Mouse (Mus musculus): ENCODE measurements around the gene Gm10053. TPM values are rescaled to one million over a fixed set of nuclear protein-coding genes. Genes with fewer than 3 reads are reported as not detected.

The Gm10053 gene
- polyA plus RNA-seq, 1 experiment from 2014 or later: 765 TPM

DNA sequence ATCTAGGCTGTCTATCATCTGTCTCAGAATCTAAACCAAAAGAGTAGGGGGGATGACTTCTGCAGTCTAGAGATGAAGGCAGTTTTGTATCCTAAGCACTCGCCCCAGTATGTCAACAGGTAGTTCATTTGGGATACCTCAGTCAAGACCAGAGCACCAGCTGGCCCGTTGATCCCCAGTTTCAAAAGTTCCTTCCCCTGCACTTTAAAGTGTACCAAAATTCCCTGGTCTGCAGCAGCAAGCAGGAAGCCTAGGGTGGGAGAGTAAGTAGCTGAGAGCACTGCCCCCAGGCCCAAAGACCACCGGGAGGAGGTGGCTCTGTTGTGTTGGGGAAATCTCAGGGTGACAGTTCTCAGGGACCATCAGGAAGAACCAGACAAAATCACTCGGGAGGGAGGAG is 21.1 kb downstream of the Gm10053 start:
- Histone ChIP-seq H3K9me3 (ENCODE audit: control insufficient read depth, low read length) (no peaks in the 10 kb centered on the region), H3K4me2 (ENCODE audit: low read length) (no peak overlapping the region), H3K36me3 (ENCODE audit: control insufficient read depth, insufficient read depth, low read length) (no peaks in the 10 kb centered on the region), H3K4me3 (ENCODE audit: control insufficient read depth in 1 of 2, insufficient read depth in 1 of 2, low read depth in 1 of 2, low read length in 2 of 2) (no peak overlapping the region), H3K27ac (replicated peaks in 1 of 2; ENCODE audit: control insufficient read depth in 1 of 2, insufficient read depth in 1 of 2, low read depth in 2 of 2, low read length in 2 of 2) (no peak overlapping the region), H3K27me3 (ENCODE audit: control insufficient read depth, insufficient read depth, low read length) (peaks cover 55% of the 10 kb centered on the region), H3K9ac (ENCODE audit: low read length) (no peak overlapping the region), H3K4me1 (ENCODE audit: control insufficient read depth in 2 of 2, insufficient read depth in 2 of 2, low read length in 2 of 2) (peaks cover 11 to 28% of the 10 kb centered on the region in 2 experiments)
- 18% methylated on average over 4 of the region's 4 CpGs for WGBS
- ATAC-seq (ENCODE audit: insufficient number of reproducible peaks, insufficient read depth, low FRiP score, low read depth): no peak

DNA sequence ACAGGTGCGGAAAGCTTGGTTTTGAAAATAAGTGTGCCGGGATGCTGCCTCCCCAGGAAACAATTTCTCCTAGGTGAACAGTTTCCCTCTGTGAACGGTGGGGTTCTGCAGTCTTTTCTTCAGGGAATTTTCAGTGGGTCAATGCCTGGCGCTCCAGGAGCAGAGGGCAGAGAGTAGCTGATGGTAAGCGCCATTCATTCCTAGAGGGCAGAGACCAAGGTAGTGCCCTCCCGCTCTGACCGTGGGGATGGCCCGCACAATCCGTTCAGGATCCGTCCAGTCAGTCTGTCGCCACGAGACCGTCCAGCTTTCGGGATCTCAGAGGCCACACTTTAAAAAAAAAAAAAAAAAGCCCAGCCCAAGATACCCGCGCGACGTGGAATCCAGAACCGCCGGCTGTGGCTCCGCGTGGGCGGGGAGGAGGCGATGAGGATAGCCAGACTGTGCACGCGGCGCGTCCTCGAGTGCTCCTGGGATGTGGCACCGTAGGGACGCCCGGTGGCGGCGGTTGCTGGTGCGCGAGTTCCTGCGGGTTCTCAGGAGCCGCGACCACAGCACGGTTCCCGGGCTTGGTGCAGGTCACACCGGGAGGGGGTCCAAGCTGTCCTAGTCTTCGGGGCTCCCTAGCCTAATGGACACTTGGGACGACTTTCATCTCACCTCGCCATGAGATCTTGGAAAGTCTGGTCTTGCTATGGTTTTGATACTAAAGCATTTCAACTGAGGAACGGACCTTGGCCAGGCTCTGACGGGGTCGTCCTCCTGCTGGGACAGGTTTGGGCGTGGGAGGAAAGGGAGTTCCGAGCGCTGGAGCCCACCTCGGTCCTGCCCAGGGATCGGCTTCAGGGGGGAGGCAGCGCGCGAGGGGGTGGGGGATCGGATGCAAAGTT is 21.8 kb downstream of the Gm10053 start:
- ATAC-seq (ENCODE audit: insufficient number of reproducible peaks, insufficient read depth, low FRiP score, low read depth): no peak
- no peak overlapping the region for H3K27ac ChIP-seq (replicated peaks in 1 of 2; ENCODE audit: control insufficient read depth in 1 of 2, insufficient read depth in 1 of 2, low read depth in 2 of 2, low read length in 2 of 2)
- peak overlapping the region; percentile 60 for H3K4me2 ChIP-seq (ENCODE audit: low read length)
- H3K27me3 ChIP-seq (ENCODE audit: control insufficient read depth, insufficient read depth, low read length): peaks cover 62% of the 10 kb centered on the region
- WGBS: 2% methylated on average over 57 of the region's 57 CpGs
- H3K9ac ChIP-seq (ENCODE audit: low read length): no peak overlapping the region
- peaks cover 11 to 28% of the 10 kb centered on the region in 2 experiments for H3K4me1 ChIP-seq (ENCODE audit: control insufficient read depth in 2 of 2, insufficient read depth in 2 of 2, low read length in 2 of 2)
- H3K36me3 ChIP-seq (ENCODE audit: control insufficient read depth, insufficient read depth, low read length): no peaks in the 10 kb centered on the region
- no peaks in the 10 kb centered on the region for H3K9me3 ChIP-seq (ENCODE audit: control insufficient read depth, low read length)
- peak overlapping the region; percentile 23 to 33 for H3K4me3 ChIP-seq (ENCODE audit: control insufficient read depth in 1 of 2, insufficient read depth in 1 of 2, low read depth in 1 of 2, low read length in 2 of 2)

DNA sequence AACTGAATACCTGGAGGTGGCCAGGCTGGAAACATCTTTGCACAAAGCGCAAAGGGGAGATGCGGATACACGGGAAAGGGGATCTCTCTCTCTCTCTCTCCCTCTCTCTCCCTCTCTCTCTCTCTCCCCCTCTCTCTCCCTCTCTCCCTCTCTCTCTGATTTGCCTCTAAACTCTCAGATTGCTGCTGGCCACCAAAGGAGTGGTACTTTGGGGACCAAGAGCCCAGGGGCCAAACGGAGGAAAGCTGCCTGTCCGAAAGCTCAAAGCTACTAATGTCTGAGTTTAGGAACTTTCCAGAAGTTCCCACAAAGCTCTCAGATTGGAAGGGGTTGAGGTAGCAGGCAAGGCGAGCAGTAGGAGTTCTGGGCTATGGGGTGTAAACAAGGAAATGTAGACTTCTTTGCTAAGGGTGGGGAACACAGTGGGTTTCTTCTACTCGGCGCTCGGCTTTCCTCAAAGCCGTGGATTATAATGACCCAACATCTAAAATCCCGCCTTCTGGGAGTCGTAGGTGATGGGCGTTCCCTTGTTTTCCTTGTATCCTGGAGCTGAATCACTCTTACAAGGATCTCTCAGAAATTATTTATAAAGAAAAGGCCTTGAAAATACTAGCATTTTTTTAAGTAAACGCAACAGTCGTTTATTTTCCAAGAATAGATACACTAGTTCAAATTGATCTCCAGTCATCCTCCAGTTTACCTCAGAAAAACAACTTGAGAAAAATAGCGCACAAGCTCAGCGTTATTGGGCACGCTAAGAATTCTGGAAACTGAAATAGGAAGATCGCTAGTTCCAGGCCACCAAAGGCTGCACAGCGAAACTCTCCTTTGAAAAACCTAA is 22.6 kb downstream of the Gm10053 start:
- H3K9me3 ChIP-seq (ENCODE audit: control insufficient read depth, low read length): no peaks in the 10 kb centered on the region
- peak overlapping the region; percentile 60 for H3K4me2 ChIP-seq (ENCODE audit: low read length)
- peaks cover 71% of the 10 kb centered on the region for H3K27me3 ChIP-seq (ENCODE audit: control insufficient read depth, insufficient read depth, low read length)
- no peak overlapping the region for H3K9ac ChIP-seq (ENCODE audit: low read length)
- peaks cover 11 to 28% of the 10 kb centered on the region in 2 experiments for H3K4me1 ChIP-seq (ENCODE audit: control insufficient read depth in 2 of 2, insufficient read depth in 2 of 2, low read length in 2 of 2)
- no peaks in the 10 kb centered on the region for H3K36me3 ChIP-seq (ENCODE audit: control insufficient read depth, insufficient read depth, low read length)
- 4% methylated on average over 20 of the region's 20 CpGs for WGBS
- no peak for ATAC-seq (ENCODE audit: insufficient number of reproducible peaks, insufficient read depth, low FRiP score, low read depth)
- H3K4me3 ChIP-seq (ENCODE audit: control insufficient read depth in 1 of 2, insufficient read depth in 1 of 2, low read depth in 1 of 2, low read length in 2 of 2): peak overlapping the region in 1 of 2 experiments; percentile 33; a peak in 2 of 4 replicates
- no peak overlapping the region for H3K27ac ChIP-seq (replicated peaks in 1 of 2; ENCODE audit: control insufficient read depth in 1 of 2, insufficient read depth in 1 of 2, low read depth in 2 of 2, low read length in 2 of 2)

DNA sequence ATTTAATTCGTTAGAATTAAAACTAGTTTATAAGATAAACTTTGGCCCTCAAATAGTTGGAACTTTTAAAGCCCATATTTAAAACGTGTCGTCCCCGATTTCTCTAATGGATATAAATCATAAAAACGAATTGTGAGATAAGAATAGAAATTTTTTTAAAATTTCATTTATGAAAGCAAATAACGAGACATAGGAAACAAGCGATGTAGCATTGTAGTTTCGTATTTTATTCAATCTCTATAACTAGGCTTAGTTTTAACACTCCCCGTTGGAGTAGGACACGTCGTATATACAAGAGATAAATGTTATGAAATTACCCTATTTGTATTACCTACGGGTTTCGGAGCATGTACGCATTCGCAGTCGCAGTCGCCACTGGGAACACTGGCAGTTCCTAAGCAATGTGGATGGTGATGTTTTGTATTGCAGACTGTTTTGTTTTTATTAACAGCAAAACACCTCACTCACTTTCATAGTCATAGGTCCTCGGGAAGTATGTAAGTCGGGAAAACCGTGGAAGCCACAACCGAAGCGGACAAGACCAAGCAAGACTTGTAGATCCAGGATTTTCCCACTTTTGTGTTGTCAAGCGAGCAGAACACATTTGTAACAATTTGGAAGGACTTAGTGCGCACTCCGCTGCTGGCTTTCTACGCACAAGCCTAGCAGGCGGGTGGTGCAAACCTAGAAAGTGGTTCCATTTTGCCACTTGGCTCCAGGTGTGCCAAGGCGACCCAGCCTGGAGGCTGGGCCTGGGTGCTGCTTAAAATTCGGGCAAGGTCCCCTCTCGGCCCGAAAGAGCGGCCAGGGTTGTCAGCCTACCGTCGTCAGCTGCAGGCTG is 23.5 kb downstream of the Gm10053 start:
- Histone ChIP-seq H3K9me3 (ENCODE audit: control insufficient read depth, low read length) (no peaks in the 10 kb centered on the region), H3K9ac (ENCODE audit: low read length) (no peak overlapping the region), H3K4me2 (ENCODE audit: low read length) (peak overlapping the region; percentile 77), H3K4me3 (ENCODE audit: control insufficient read depth in 1 of 2, insufficient read depth in 1 of 2, low read depth in 1 of 2, low read length in 2 of 2) (peak overlapping the region; percentile 36 to 49), H3K36me3 (ENCODE audit: control insufficient read depth, insufficient read depth, low read length) (no peaks in the 10 kb centered on the region), H3K27ac (replicated peaks in 1 of 2; ENCODE audit: control insufficient read depth in 1 of 2, insufficient read depth in 1 of 2, low read depth in 2 of 2, low read length in 2 of 2) (no peak overlapping the region), H3K4me1 (ENCODE audit: control insufficient read depth in 2 of 2, insufficient read depth in 2 of 2, low read length in 2 of 2) (peaks cover 11 to 28% of the 10 kb centered on the region in 2 experiments), H3K27me3 (ENCODE audit: control insufficient read depth, insufficient read depth, low read length) (peaks cover 74% of the 10 kb centered on the region)
- WGBS: 5% methylated on average over 34 of the region's 34 CpGs
- ATAC-seq (ENCODE audit: insufficient number of reproducible peaks, insufficient read depth, low FRiP score, low read depth): no peak

DNA sequence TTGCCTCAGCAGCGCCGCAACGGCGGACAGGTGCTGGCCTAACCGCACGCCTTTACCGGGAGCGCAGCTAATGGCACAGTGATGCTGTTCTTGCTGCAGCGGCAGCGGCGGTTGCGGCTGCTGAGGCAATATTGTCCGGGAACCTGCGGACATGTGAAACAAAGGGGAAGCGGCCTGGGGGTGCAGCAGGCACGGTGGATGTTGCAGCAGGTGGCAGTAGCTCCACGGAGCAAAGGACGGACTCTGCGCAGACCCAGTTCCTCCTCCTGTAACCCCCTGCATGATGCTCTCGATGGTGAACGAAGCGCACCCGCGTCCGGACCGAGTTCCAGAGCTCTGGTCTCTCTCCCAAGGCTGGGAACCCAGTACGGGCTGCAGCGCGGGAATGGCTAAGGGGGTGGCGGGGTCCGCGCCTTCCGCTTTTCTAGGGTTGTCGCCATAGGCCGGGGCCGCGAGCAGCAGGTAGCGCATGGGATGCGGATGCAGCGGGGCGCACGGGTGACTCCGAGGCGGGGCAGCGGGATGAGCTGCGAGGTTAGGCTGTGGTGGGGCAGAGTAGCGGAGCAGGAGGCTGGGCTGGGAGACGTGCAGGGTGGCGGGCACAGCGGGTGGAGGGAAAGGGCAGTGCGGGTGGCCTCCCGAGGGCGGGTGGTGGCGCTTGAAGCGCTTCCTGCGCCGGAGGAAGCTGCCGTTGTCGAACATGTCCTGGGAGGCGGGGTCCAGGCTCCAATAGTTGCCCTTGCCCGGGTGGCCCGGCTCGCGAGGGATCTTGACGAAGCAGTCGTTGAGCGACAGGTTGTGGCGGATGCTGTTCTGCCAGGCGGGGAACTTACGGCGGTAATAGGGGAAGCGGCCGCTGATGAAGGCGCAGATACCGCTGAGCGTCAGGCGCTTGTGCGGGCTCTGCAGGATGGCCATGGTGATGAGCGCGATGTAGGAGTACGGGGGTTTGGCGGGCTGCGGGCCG is 24.4 kb downstream of the Gm10053 start:
- no peaks in the 10 kb centered on the region for H3K9me3 ChIP-seq (ENCODE audit: control insufficient read depth, low read length)
- H3K36me3 ChIP-seq (ENCODE audit: control insufficient read depth, insufficient read depth, low read length): no peaks in the 10 kb centered on the region
- no peak for ATAC-seq (ENCODE audit: insufficient number of reproducible peaks, insufficient read depth, low FRiP score, low read depth)
- peak overlapping the region; percentile 36 to 49 for H3K4me3 ChIP-seq (ENCODE audit: control insufficient read depth in 1 of 2, insufficient read depth in 1 of 2, low read depth in 1 of 2, low read length in 2 of 2)
- peaks cover 81% of the 10 kb centered on the region for H3K27me3 ChIP-seq (ENCODE audit: control insufficient read depth, insufficient read depth, low read length)
- H3K4me2 ChIP-seq (ENCODE audit: low read length): peak overlapping the region; percentile 77
- no peak overlapping the region for H3K9ac ChIP-seq (ENCODE audit: low read length)
- no peak overlapping the region for H3K27ac ChIP-seq (replicated peaks in 1 of 2; ENCODE audit: control insufficient read depth in 1 of 2, insufficient read depth in 1 of 2, low read depth in 2 of 2, low read length in 2 of 2)
- WGBS: under 1% methylated on average over 83 of the region's 84 CpGs
- H3K4me1 ChIP-seq (ENCODE audit: control insufficient read depth in 2 of 2, insufficient read depth in 2 of 2, low read length in 2 of 2): peaks cover 11 to 28% of the 10 kb centered on the region in 2 experiments

DNA sequence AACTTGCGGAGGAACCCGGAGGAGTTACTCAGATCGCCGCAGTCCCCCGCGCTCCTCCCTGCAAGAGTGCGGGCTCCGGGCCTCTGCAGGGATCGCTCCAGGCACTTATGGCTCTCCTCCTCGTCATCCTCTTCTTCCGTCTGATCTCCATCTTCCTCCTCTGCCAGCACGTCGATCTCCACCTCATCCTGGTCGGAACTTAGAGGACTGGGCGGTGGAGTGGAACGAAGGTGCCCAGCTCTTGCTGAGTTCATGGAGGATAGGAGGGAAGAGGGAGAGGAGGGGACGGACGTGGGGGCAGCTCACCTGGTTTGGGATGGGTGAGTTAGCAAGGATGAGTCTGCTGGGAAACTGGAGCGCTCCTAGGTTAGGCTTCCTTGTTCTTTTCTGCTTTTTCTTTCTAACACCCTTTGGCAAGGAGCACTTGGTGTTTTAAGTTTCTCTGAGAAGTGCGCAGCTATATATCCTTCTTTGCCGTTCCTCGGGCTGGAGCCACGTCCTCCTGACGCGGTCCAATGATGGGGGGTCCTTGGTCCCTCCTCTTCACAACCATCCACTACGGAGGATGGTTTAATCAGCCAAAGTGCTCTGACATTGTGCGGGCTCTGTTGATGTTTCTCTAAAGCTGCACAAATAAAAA is 25.2 kb downstream of the Gm10053 start, which contains the start of gene Foxd4:
Foxd4 (minus strand) TSS at position 617 of the 640 bp plus-strand sequence.
- Histone ChIP-seq H3K27me3 (ENCODE audit: control insufficient read depth, insufficient read depth, low read length) (peaks cover 84% of the 10 kb centered on the region), H3K4me1 (ENCODE audit: control insufficient read depth in 2 of 2, insufficient read depth in 2 of 2, low read length in 2 of 2) (peaks cover 11 to 28% of the 10 kb centered on the region in 2 experiments), H3K4me3 (ENCODE audit: control insufficient read depth in 1 of 2, insufficient read depth in 1 of 2, low read depth in 1 of 2, low read length in 2 of 2) (peak within 1 kb of the TSS; percentile 36 to 49), H3K27ac (replicated peaks in 1 of 2; ENCODE audit: control insufficient read depth in 1 of 2, insufficient read depth in 1 of 2, low read depth in 2 of 2, low read length in 2 of 2) (no peak within 1 kb of the TSS), H3K4me2 (ENCODE audit: low read length) (peak within 1 kb of the TSS; percentile 77), H3K9ac (ENCODE audit: low read length) (no peak within 1 kb of the TSS), H3K9me3 (ENCODE audit: control insufficient read depth, low read length) (no peaks in the 10 kb centered on the region), H3K36me3 (ENCODE audit: control insufficient read depth, insufficient read depth, low read length) (no peaks in the 10 kb centered on the region)
- no peak for ATAC-seq (ENCODE audit: insufficient number of reproducible peaks, insufficient read depth, low FRiP score, low read depth)
- WGBS: 1% methylated on average over 27 of the region's 27 CpGs

All from heart, embryonic 14.5 days (tissue).